Mouse (Mus musculus) testis, adult 2 months (tissue): ENCODE results near the gene Cenpn. TPM values are rescaled to one million over a fixed set of nuclear protein-coding genes. Genes with fewer than 3 reads are reported as not detected.
A peak's percentile ranks its signal among the peaks of the same experiment; 100 is the strongest.

ENCODE experiments used
- H3K27ac ChIP-seq: fragments of 200-500 bp; 2 replicates; pipeline ENCODE4 v1.5.1; 2012; ENCODE audit warnings: low read depth, low read length; ENCODE audit not compliant: control insufficient read depth, insufficient read depth
- H3K27me3 ChIP-seq: fragments of 200-500 bp; 2 replicates; pipeline ENCODE4 v1.6.1; 2012; ENCODE audit warnings: mild to moderate bottlenecking, low read length, moderate library complexity; ENCODE audit not compliant: control insufficient read depth, insufficient read depth
- H3K36me3 ChIP-seq: fragments of 200-500 bp; 2 replicates; pipeline ENCODE4 v1.6.1; 2012; ENCODE audit warnings: mild to moderate bottlenecking, low read length; ENCODE audit not compliant: control insufficient read depth, insufficient read depth
- H3K4me1 ChIP-seq: fragments of 200-500 bp; 2 replicates; pipeline ENCODE4 v1.6.1; 2012; ENCODE audit warnings: low read length; ENCODE audit not compliant: control insufficient read depth, insufficient read depth
- H3K4me3 ChIP-seq: fragments of 200-500 bp; 2 replicates; pipeline ENCODE4 v1.5.1; 2012; ENCODE audit warnings: low read depth, mild to moderate bottlenecking, low read length, moderate library complexity, mixed read lengths; ENCODE audit not compliant: control insufficient read depth
- CTCF ChIP-seq: fragments of 200-500 bp; IDR thresholded peaks from 2 replicates; pipeline ENCODE4 v1.5.1; 2012; ENCODE audit warnings: low read depth, mild to moderate bottlenecking, inconsistent platforms, low read length, moderate library complexity; ENCODE audit not compliant: control insufficient read depth, insufficient read depth, insufficient replicate concordance
- POLR2A ChIP-seq: fragments of 200-500 bp; IDR thresholded peaks from 2 replicates; pipeline ENCODE4 v1.6.1; 2012; ENCODE audit warnings: low read depth, mild to moderate bottlenecking, inconsistent platforms, low read length, moderate library complexity; ENCODE audit not compliant: control insufficient read depth
- polyA plus RNA-seq: library from polyadenylated mRNA; depleted of rRNA; stranded (reverse); fragments of >200 nt; gene quantifications from 2 replicates; pipeline ENCODE4 v1.2.3, GENCODE M21; 2012; rRNA removed

Gene Cenpn
- polyA plus RNA-seq, 1 experiment: 141 TPM

DNA sequence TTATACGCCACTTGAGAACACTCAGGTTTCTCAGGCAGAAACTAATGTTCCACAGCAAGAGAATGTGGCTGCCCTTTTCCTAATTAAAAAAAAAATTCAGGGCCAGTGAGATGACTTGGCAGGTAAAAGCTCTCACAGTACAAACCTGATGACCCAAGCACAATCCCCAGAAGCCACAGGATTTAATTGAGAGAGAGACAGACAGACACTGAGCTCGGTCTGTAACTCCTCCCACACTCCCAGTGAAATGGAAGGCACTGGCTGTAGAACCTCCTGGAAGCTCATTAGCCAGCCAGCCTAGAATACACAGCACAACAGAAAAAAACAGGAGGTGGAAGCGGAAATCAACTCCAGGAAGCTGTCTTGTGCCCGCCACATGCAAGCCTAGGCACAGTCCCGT lies 54.1 kb downstream of the Cenpn start:
- Histone ChIP-seq H3K36me3 (peaks cover 4% of the 10 kb centered on the region), H3K27ac (no peak overlapping the region), H3K4me1 (peaks cover 3% of the 10 kb centered on the region), H3K4me3 (no peak overlapping the region), H3K27me3 (no peaks in the 10 kb centered on the region)
- TF ChIP-seq POLR2A (no peak), CTCF (no peak)

DNA sequence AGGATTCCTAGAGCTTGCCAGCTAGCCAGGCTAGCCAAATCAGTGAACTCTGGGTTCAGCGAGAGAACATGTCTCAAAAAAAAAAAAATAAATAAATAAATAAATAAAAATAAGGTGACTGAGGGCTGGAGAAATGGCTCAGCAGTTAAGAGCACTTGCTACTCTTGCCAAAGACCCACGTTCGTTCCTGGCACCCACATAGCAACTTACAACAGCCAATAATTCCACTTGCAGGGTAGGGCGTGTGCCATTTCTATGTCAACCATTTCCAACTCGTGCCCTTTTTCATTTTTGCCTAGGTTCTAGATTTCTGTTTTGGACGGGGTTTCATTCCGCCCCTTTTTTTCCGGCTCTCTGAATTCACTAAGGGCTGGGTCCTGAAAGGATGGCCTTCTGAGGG lies 56.5 kb downstream of the Cenpn start:
- Histone ChIP-seq H3K4me1 (peaks cover 3% of the 10 kb centered on the region), H3K4me3 (peak overlapping the region; percentile 94), H3K27me3 (no peaks in the 10 kb centered on the region), H3K36me3 (peaks cover 8% of the 10 kb centered on the region), H3K27ac (peak overlapping the region; percentile 96)
- no peak for TF ChIP-seq POLR2A
- TF ChIP-seq CTCF: no peak

DNA sequence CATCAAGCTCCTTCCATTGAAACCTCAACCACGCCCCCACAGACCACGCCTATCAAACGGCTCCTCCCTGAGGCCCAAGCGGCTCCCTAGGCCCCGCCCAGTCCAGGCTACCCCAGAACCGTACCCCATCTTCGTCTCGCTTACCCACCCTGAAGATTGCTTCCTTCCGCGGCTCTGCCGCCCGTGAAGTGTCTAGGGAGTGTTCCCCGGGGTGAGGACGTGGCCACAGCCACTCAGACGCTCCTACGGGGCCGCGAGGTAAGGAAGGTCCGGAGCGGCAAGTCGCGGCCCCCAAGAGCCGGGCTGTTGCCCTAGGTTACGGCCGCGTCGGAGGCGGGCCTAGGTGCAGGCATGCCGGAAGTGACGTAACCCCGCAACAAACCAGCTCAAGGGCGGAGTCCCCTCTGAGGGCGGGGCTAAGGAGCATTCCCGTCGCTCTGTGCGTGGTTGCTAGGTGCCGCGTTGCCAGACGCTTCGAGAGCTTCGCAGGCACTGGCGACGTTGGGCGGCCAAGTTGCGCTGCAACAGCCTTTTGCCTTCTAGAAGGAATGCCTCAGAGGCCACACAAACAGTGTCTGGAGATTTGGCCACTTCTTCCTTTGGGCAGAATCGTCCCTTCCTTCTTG lies 57.2 kb downstream of the Cenpn start, which contains the start of gene 1700030J22Rik:
TSS of gene 1700030J22Rik (minus strand) at position 329 of the 626 bp plus-strand sequence.
- H3K36me3 ChIP-seq: peaks cover 8% of the 10 kb centered on the region
- H3K27ac ChIP-seq: peak within 1 kb of the TSS; percentile 96
- TF ChIP-seq POLR2A (peak; percentile 99), CTCF (peak; percentile 31; the same call in 1 of the 2 replicates)
- H3K27me3 ChIP-seq: no peaks in the 10 kb centered on the region
- H3K4me3 ChIP-seq: peak within 1 kb of the TSS; percentile 94
- peaks cover 3% of the 10 kb centered on the region for H3K4me1 ChIP-seq

DNA sequence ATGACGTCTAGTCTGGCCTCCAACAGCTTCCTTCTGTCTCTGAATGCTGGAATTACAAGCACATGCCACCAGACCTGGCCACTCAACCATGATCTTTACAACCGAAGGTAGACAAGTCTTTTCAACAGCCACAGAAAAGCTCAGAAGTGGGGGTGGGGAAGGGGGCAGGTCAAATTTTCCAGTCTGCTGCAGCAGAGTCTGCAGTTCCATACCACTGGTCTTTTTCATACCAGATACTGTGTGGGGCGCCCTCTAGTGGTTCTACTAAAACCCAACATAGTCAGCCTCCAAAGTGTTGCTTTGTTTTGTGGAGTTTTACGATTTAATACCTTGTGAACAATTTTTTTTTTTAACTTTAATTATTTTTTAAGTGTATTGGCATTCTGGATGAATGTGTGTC lies 58.6 kb downstream of the Cenpn start:
- Histone ChIP-seq H3K27me3 (no peaks in the 10 kb centered on the region), H3K36me3 (peaks cover 8% of the 10 kb centered on the region), H3K27ac (peak overlapping the region; percentile 88), H3K4me1 (peaks cover 3% of the 10 kb centered on the region), H3K4me3 (peak overlapping the region; percentile 91)
- TF ChIP-seq POLR2A: no peak
- TF ChIP-seq CTCF: 0 out of 2 replicates have a peak, but pooled peaks have one; percentile 7

DNA sequence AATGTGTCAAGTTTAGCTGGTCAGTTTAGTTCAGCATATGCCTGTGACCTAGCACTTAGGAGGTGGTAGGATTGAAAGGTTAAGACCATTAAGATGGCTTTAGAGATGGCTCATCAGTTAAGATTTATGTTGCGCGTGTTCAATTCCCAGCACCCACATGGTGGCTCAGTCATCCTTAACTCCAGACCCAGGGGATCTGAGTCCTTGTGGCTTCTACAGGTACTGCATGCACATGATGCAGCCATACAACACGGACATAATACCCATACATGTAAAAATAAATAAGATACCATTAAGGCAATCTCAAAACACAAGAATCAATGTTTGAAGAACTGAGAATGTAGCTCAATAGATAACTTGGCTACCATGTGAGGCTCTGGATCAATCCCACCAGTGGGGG lies 68.3 kb downstream of the Cenpn start:
- Histone ChIP-seq H3K4me1 (peaks cover 8% of the 10 kb centered on the region; the same call in 1 of the 2 replicates), H3K27me3 (no peaks in the 10 kb centered on the region), H3K27ac (no peak overlapping the region), H3K4me3 (no peak overlapping the region), H3K36me3 (no peaks in the 10 kb centered on the region)
- TF ChIP-seq POLR2A (no peak), CTCF (no peak)

Other genes with a start within 250 kb of the Cenpn start
- 11.3 and 11.9 TPM in 2 replicates for gene Cdyl2, start 188.7 kb upstream of the Cenpn start, polyA plus RNA-seq
- 12.0 and 12.8 TPM in 2 replicates for gene Cmc2, start 275 bp upstream of the Cenpn start, polyA plus RNA-seq
- 35.2 and 37.7 TPM in 2 replicates for gene Atmin, start 21.7 kb downstream of the Cenpn start, polyA plus RNA-seq
- 176 and 190 TPM in 2 replicates for gene 1700030J22Rik, start 57.2 kb downstream of the Cenpn start, polyA plus RNA-seq
- 7.3 and 7.6 TPM in 2 replicates for gene Gcsh, start 71.8 kb downstream of the Cenpn start, polyA plus RNA-seq
- 2.9 and 3.1 TPM in 2 replicates for gene Pkd1l2, start 160.7 kb downstream of the Cenpn start, polyA plus RNA-seq
- gene Bco1, start 174.1 kb downstream of the Cenpn start, polyA plus RNA-seq: 31.9 and 38.7 TPM in 2 replicates
- 3.8 and 4.1 TPM in 2 replicates for gene Gan, start 236.4 kb downstream of the Cenpn start, polyA plus RNA-seq